In the genomic region with DNA sequence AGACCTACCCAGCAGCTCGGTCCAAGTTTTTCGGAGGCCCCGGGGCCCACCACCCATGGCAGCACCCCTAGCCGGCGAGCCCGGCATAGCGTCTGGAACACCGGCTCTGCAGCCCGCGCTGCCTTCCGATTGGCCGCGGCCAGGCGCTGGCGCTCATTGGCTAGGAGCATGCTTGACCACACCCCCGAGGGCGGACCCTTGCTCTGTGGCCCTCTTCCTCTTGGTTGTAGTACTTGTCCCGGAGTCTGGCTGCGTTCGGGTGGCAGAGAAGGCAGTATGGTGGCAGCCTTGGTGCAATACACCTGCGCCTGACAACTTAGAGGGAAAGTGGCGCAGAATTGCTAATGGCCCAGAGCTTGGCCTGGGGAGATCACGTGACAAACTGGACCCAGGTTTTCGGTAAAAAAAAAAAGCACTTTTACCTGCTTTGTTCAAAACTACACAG, we compare ENCODE assay signal across 8 mouse cellular contexts. TPM values are rescaled to one million over a fixed set of nuclear protein-coding genes. Genes with fewer than 3 reads are reported as not detected.
DNase-seq lines count a peak whose midpoint lies in the region; ATAC-seq lines count a peak whose summit lies in the region.

A gene (minus strand): TSS at position 110 of the 445 bp plus-strand sequence.

- peak within 1 kb of the TSS; percentile 79 for H3K4me2 ChIP-seq in heart, embryonic 13.5 days
- H3K4me2 ChIP-seq in liver, embryonic 12.5 days = peak within 1 kb of the TSS; percentile 83
- peak within 1 kb of the TSS; percentile 89 for H3K4me2 ChIP-seq in stomach, embryonic 15.5 days

- ATAC-seq in heart, embryonic 13.5 days (ENCODE audit: extremely low read depth, insufficient number of reproducible peaks, low FRiP score, low TSS enrichment) = peak; percentile 97
- peak; percentile 99 for ATAC-seq in liver, embryonic 12.5 days
- ATAC-seq in stomach, embryonic 15.5 days (ENCODE audit: insufficient read depth, low FRiP score, low read depth) = peak; percentile 99

- H3K9ac ChIP-seq in heart, embryonic 13.5 days = peak within 1 kb of the TSS; percentile 83
- H3K9ac ChIP-seq in liver, embryonic 12.5 days = peak within 1 kb of the TSS; percentile 84
- H3K9ac ChIP-seq in stomach, embryonic 15.5 days = peak within 1 kb of the TSS; percentile 53

- under 1% methylated on average over 24 of the region's 24 CpGs for WGBS in heart, embryonic 13.5 days
- under 1% methylated on average over 24 of the region's 24 CpGs for WGBS in liver, embryonic 12.5 days (ENCODE audit: insufficient replicate concordance)
- WGBS in stomach, embryonic 15.5 days = under 1% methylated on average over 24 of the region's 24 CpGs

- DNase-seq in CD4-positive, CD25-positive, alpha-beta regulatory T cell, adult 2 months (ENCODE audit: low read depth, low spot score) = peak; percentile 97
- peak; percentile 28 for DNase-seq in fat pad, adult 2 months (ENCODE audit: extremely low read depth, low read depth, low spot score)
- peak; percentile 97 for DNase-seq in kidney, postnatal 10 days
- peak; percentile 86 to 91 for DNase-seq in natural killer cell, adult 2 months (ENCODE audit: low spot score in 2 of 2)

- H3K9me3 ChIP-seq in heart, embryonic 13.5 days = no peaks in the 10 kb centered on the region
- H3K9me3 ChIP-seq in liver, embryonic 12.5 days (replicated peaks) = no peaks in the 10 kb centered on the region
- no peaks in the 10 kb centered on the region for H3K9me3 ChIP-seq in stomach, embryonic 15.5 days

- H3K27ac ChIP-seq in brown adipose tissue, adult 24 weeks (replicated peaks; ENCODE audit: low read depth, low read length) = no peak within 1 kb of the TSS
- 0 out of 2 replicates have a peak within 1 kb of the TSS, but pooled peaks have one; percentile 21 for H3K27ac ChIP-seq in heart, embryonic 13.5 days (replicated peaks)
- H3K27ac ChIP-seq in liver, embryonic 12.5 days = peak within 1 kb of the TSS; percentile 77
- H3K27ac ChIP-seq in stomach, embryonic 15.5 days = 0 out of 2 replicates have a peak within 1 kb of the TSS, but pooled peaks have one; percentile 27

- H3K36me3 ChIP-seq in heart, embryonic 13.5 days = no peaks in the 10 kb centered on the region
- H3K36me3 ChIP-seq in liver, embryonic 12.5 days = peaks cover 15% of the 10 kb centered on the region
- H3K36me3 ChIP-seq in stomach, embryonic 15.5 days = no peaks in the 10 kb centered on the region

- H3K4me3 ChIP-seq in brown adipose tissue, adult 24 weeks (ENCODE audit: insufficient read depth, low read depth, low read length) = peak within 1 kb of the TSS; percentile 57
- H3K4me3 ChIP-seq in heart, embryonic 13.5 days = peak within 1 kb of the TSS; percentile 66
- H3K4me3 ChIP-seq in liver, embryonic 12.5 days = peak within 1 kb of the TSS; percentile 78
- H3K4me3 ChIP-seq in stomach, embryonic 15.5 days (replicated peaks) = peak within 1 kb of the TSS; percentile 75

- H3K27me3 ChIP-seq in heart, embryonic 13.5 days (replicated peaks) = 0 out of 2 replicates have a peak, but pooled peaks cover 9% of the 10 kb centered on the region
- H3K27me3 ChIP-seq in liver, embryonic 12.5 days (replicated peaks) = peaks cover 11% of the 10 kb centered on the region
- H3K27me3 ChIP-seq in stomach, embryonic 15.5 days (replicated peaks) = no peaks in the 10 kb centered on the region

- no peaks in the 10 kb centered on the region for H3K4me1 ChIP-seq in brown adipose tissue, adult 24 weeks (ENCODE audit: control insufficient read depth, insufficient read depth, insufficient read length, low read length)
- H3K4me1 ChIP-seq in heart, embryonic 13.5 days = peaks cover 18% of the 10 kb centered on the region
- H3K4me1 ChIP-seq in liver, embryonic 12.5 days = peaks cover 24% of the 10 kb centered on the region
- peaks cover 7% of the 10 kb centered on the region; the same call in 1 of the 2 replicates for H3K4me1 ChIP-seq in stomach, embryonic 15.5 days

RNA-seq across cellular contexts. Expression of the gene that starts here (rescaled TPM):
- polyA plus RNA-seq in brown adipose tissue, adult 24 weeks (2012; ENCODE audit: insufficient read depth, insufficient read length, missing spikeins) = not detected in 2 replicates
- polyA plus RNA-seq in heart, embryonic 13.5 days (2015; fragmentation: Nextera tagmentation; extraction: Ambion mirVana) = 17.0 and 17.5 TPM in 2 replicates
- polyA plus RNA-seq in liver, embryonic 12.5 days (2016; fragmentation: Nextera tagmentation; extraction: Ambion mirVana) = 27.4 and 32.2 TPM in 2 replicates
- 20.9 and 22.8 TPM in 2 replicates for polyA plus RNA-seq in stomach, embryonic 15.5 days (2015; fragmentation: Nextera tagmentation; extraction: Ambion mirVana)

Comparison
In these comparisons a context has a peak if more than half of its experiments do, and no peak if none do; other contexts are left out.
1. RNA of the gene that starts here (polyA plus RNA-seq): 27.4 to 32.2 TPM in liver, embryonic 12.5 days, 20.9 to 22.8 TPM in stomach, embryonic 15.5 days and 17.0 to 17.5 TPM in heart, embryonic 13.5 days; not detected in brown adipose tissue, adult 24 weeks; every median in the first group is over 10 times any median in the second.
2. DNase-seq: peak in every context shown above with its lines; median percentile 97 in CD4-positive, CD25-positive, alpha-beta regulatory T cell, adult 2 months; 97 in kidney, postnatal 10 days; 88 in natural killer cell, adult 2 months; 28 in fat pad, adult 2 months.
3. Peak in every context shown above with its lines, with median percentiles within 50 percentile points of each other: H3K4me3 ChIP-seq, ATAC-seq, H3K4me2 ChIP-seq and H3K9ac ChIP-seq.